Mouse (Mus musculus) limb, embryonic 14.5 days (tissue): ENCODE data around the gene Htra3. TPM values are rescaled to one million over a fixed set of nuclear protein-coding genes. Genes with fewer than 3 reads are reported as not detected.
A peak's percentile ranks its signal among the peaks of the same experiment; 100 is the strongest.

Experiments used
- ATAC-seq: fragments of 200-750 bp; cut with Nextera tagmentation; 2 replicates; pipeline ENCODE4 v1.8.0; 2017; ENCODE audit warnings: low read depth, moderate number of reproducible peaks, moderate TSS enrichment; ENCODE audit not compliant: low FRiP score
- DNase-seq: peaks from one replicate; pipeline ENCODE4 v3.0.0-alpha.2; 2015; ENCODE audit warnings: low spot score
- H3K27ac ChIP-seq: fragments of 300-500 bp; sonication (generic); replicated peaks from 2 replicates; pipeline ENCODE4 v1.5.1; 2014; ENCODE audit warnings: low read depth, mild to moderate bottlenecking, low read length, moderate library complexity, mixed read lengths
- H3K27me3 ChIP-seq: fragments of 300-500 bp; sonication (generic); 2 replicates; pipeline ENCODE4 v1.6.1; 2014; ENCODE audit warnings: low read length, mixed read lengths; ENCODE audit not compliant: control insufficient read depth, insufficient read depth
- H3K36me3 ChIP-seq: fragments of 300-500 bp; sonication (generic); 2 replicates; pipeline ENCODE4 v1.6.1; 2014; ENCODE audit warnings: mild to moderate bottlenecking, low read length, moderate library complexity, mixed read lengths; ENCODE audit not compliant: control insufficient read depth, insufficient read depth
- H3K4me1 ChIP-seq: fragments of 300-500 bp; sonication (generic); 2 replicates; pipeline ENCODE4 v1.6.1; 2014; ENCODE audit warnings: antibody characterized with exemption, low read length, mixed read lengths; ENCODE audit not compliant: control insufficient read depth, insufficient read depth
- H3K4me2 ChIP-seq: fragments of 300-500 bp; sonication (generic); replicated peaks from 2 replicates; pipeline ENCODE4 v1.6.1; 2014; ENCODE audit warnings: low read depth, mild to moderate bottlenecking, low read length, moderate library complexity; ENCODE audit not compliant: severe bottlenecking
- H3K4me3 ChIP-seq: fragments of 300-500 bp; sonication (generic); replicated peaks from 2 replicates; pipeline ENCODE4 v1.5.1; 2014; ENCODE audit warnings: low read length
- H3K9ac ChIP-seq: fragments of 300-500 bp; sonication (generic); 2 replicates; pipeline ENCODE4 v1.6.1; 2014; ENCODE audit warnings: mild to moderate bottlenecking, low read depth, low read length, moderate library complexity; ENCODE audit not compliant: severe bottlenecking
- H3K9me3 ChIP-seq: fragments of 300-500 bp; sonication (generic); 2 replicates; pipeline ENCODE4 v1.6.1; 2016; ENCODE audit warnings: low read length; ENCODE audit not compliant: control insufficient read depth
- POLR2A ChIP-seq: fragments of 200-500 bp; IDR thresholded peaks from 2 replicates; pipeline ENCODE4 v1.8.0; 2012; ENCODE audit warnings: inconsistent platforms, mild to moderate bottlenecking, moderate library complexity, borderline replicate concordance; ENCODE audit not compliant: insufficient read depth, insufficient read length; ENCODE audit errors: extremely low read depth
- WGBS: fragments of 180-500 bp; shearing (Covaris S2); extraction: QIAGEN DNeasy Blood & Tissue Kit; methylation state at CpG from one replicate; pipeline ENCODE4 v1.1.7; 2014; 5-methylcytosine and 5-hydroxymethylcytosine counted together
- polyA plus RNA-seq, 2 experiments: library from polyadenylated mRNA; depleted of rRNA in 1 of 2; stranded (reverse) in 1 of 2; unstranded in 1 of 2; fragments of >200 nt; fragmentation: Nextera tagmentation in 1 of 2; extraction: Ambion mirVana in 1 of 2; gene quantifications; 2 replicates each; pipeline versions ENCODE4 v1.2.1 to v1.2.3; 2012 to 2014

The Htra3 gene
- polyA plus RNA-seq, 2 experiments = 48.8 to 59.2 TPM

DNA sequence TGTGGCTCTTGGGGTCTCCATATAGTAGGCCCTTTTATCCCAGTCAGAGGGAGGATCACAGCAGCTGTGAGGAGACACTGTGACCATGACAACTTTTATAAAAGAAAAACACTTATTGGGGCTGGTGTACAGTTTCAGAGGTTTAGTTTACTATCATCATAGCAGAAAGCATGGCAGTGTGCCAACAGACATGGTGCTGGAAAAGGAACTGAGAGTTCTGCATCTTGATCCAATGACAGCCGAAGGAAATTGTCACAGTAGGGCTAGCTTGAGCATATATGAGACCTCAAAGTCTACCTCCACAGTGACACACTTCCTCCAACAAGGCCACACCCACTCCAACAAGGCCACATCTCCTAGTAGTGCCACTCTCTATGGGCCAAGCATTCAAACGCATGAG lies 9.3 kb upstream of the Htra3 start:
- no peaks in the 10 kb centered on the region for H3K27me3 ChIP-seq
- H3K9ac ChIP-seq = no peak overlapping the region
- H3K4me1 ChIP-seq = peaks cover 14% of the 10 kb centered on the region; the same call in 1 of the 2 replicates
- WGBS = 77% methylated on average over 2 of the region's 2 CpGs
- no peak overlapping the region; the same call in 1 of the 2 replicates for H3K27ac ChIP-seq
- no peaks in the 10 kb centered on the region for H3K9me3 ChIP-seq
- ATAC-seq (no peak), DNase-seq (no peak)
- no peak overlapping the region for H3K4me2 ChIP-seq
- no peaks in the 10 kb centered on the region for H3K36me3 ChIP-seq
- TF ChIP-seq POLR2A = no peak
- no peak overlapping the region for H3K4me3 ChIP-seq

DNA sequence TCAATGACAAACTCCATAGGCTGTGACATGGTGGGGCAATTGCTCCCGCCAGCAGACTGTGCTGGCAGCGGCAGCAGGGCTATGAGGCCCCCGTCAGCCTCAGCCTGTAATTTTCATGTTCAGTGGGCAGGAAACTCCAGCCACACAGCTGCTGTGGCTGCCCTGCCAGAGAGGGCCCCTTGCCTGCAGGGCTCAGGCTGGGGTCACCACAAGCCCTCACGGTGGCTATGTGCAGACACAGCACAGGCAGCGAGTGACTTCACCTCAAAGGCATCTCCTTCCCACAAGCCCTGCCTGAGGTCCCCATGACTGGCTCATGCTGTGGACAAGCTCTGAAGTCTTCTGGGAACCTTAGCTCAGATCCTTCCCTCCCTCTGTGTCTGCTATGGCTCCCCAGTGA lies 7.5 kb upstream of the Htra3 start:
- DNase-seq (peak; percentile 52), ATAC-seq (peak; percentile 79)
- H3K4me2 ChIP-seq = no peak overlapping the region
- H3K4me3 ChIP-seq = no peak overlapping the region
- WGBS = 38% methylated on average over 5 of the region's 5 CpGs
- H3K9me3 ChIP-seq = no peaks in the 10 kb centered on the region
- no peaks in the 10 kb centered on the region for H3K27me3 ChIP-seq
- no peak for TF ChIP-seq POLR2A
- H3K9ac ChIP-seq = no peak overlapping the region
- no peak overlapping the region for H3K27ac ChIP-seq
- H3K36me3 ChIP-seq = no peaks in the 10 kb centered on the region
- H3K4me1 ChIP-seq = peaks cover 14% of the 10 kb centered on the region; the same call in 1 of the 2 replicates

- H3K9me3 ChIP-seq = no peaks in the 10 kb centered on the region
- H3K4me2 ChIP-seq = no peak overlapping the region
- no peak for ATAC-seq
- H3K4me3 ChIP-seq = no peak overlapping the region
- H3K27ac ChIP-seq = no peak overlapping the region
- H3K36me3 ChIP-seq = no peaks in the 10 kb centered on the region
- H3K4me1 ChIP-seq = peaks cover 12% of the 10 kb centered on the region; the same call in 1 of the 2 replicates
- TF ChIP-seq POLR2A = no peak
- no peak for DNase-seq
- 55% methylated on average over 4 of the region's 4 CpGs for WGBS
- H3K9ac ChIP-seq = no peak overlapping the region
- H3K27me3 ChIP-seq = no peaks in the 10 kb centered on the region
Observed at GRCm38 (mm10) chr5:35686336-35686735, 6.8 kb upstream of the Htra3 start.

DNA sequence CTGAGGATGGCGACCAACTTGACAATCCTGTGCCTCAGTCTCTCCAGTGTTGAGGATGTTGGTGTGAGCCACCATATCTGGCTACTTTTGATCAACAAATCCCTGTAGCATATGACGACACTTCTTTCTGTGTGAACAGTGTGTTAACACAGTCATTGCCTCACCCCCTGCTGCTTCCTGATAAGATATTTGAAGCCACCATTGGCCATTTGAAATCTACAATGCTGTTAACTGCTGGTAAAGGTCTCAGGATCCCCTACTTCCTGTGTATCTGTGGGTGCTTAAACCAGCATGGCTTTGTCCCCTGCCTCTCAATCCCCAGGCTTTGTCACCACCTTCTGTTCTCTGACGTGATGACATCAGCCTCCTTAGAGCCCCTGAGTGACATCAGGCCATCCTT lies 5.5 kb upstream of the Htra3 start:
- H3K9ac ChIP-seq = no peak overlapping the region
- no peak overlapping the region for H3K27ac ChIP-seq
- WGBS = 55% methylated on average over 3 of the region's 3 CpGs
- H3K36me3 ChIP-seq = no peaks in the 10 kb centered on the region
- 0 out of 2 replicates have a peak, but pooled peaks cover 5% of the 10 kb centered on the region for H3K4me1 ChIP-seq
- no peak for TF ChIP-seq POLR2A
- no peak for DNase-seq
- no peak overlapping the region for H3K4me2 ChIP-seq
- no peak for ATAC-seq
- H3K4me3 ChIP-seq = no peak overlapping the region
- H3K27me3 ChIP-seq = peaks cover 3% of the 10 kb centered on the region; the same call in 1 of the 2 replicates
- H3K9me3 ChIP-seq = no peaks in the 10 kb centered on the region

GRCm38 (mm10) chr5:35680958-35681357 lies 1.4 kb upstream of the Htra3 start:
- Histone ChIP-seq H3K4me3 (no peak overlapping the region), H3K4me1 (peaks cover 9% of the 10 kb centered on the region), H3K9ac (no peak overlapping the region), H3K36me3 (no peaks in the 10 kb centered on the region), H3K9me3 (no peaks in the 10 kb centered on the region), H3K27ac (no peak overlapping the region), H3K4me2 (no peak overlapping the region), H3K27me3 (peaks cover 31% of the 10 kb centered on the region)
- no peak for TF ChIP-seq POLR2A
- ATAC-seq (peak; percentile 39; the same call in 1 of the 2 replicates), DNase-seq (no peak)
- WGBS = 66% methylated on average over 2 of the region's 2 CpGs

DNA sequence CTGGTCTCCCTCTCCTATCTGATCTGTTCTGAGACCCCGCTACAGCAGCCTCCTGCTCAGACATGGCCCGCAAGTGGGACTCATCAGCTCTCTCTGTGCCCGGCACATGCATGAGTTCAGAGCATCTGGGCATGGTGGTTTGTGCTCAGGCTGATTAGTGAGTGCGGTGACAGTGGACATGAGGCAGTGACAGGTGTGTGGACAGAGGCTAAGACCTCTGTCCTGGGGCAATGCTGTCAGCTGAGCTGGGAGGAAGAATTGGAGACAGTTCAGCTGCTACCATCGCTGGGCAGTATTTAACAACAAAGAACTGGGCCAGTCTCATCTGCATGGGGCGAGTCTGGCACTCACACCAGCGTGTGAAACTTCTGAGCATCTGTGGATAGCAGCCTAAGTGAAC lies 2.6 kb downstream of the Htra3 start:
- ATAC-seq (no peak), DNase-seq (no peak)
- no peaks in the 10 kb centered on the region for H3K9me3 ChIP-seq
- H3K4me1 ChIP-seq = peaks cover 36% of the 10 kb centered on the region
- H3K36me3 ChIP-seq = no peaks in the 10 kb centered on the region
- no peak for TF ChIP-seq POLR2A
- no peak overlapping the region for H3K27ac ChIP-seq
- 0 out of 2 replicates have a peak overlapping the region, but pooled peaks have one; percentile 10 for H3K4me2 ChIP-seq
- no peak overlapping the region for H3K9ac ChIP-seq
- peaks cover 31% of the 10 kb centered on the region for H3K27me3 ChIP-seq
- 81% methylated on average over 7 of the region's 7 CpGs for WGBS
- H3K4me3 ChIP-seq = no peak overlapping the region
